Mouse (Mus musculus): ENCODE measurements around the gene Taar1.

The Taar1 gene

GRCm38 (mm10) chr10:23920056-23920455 lies at the start of gene Taar1:
TSS of gene Taar1 (plus strand) at chr10:23920356.
- DNase-seq (ENCODE audit: low read depth, low spot score): no peak

DNA sequence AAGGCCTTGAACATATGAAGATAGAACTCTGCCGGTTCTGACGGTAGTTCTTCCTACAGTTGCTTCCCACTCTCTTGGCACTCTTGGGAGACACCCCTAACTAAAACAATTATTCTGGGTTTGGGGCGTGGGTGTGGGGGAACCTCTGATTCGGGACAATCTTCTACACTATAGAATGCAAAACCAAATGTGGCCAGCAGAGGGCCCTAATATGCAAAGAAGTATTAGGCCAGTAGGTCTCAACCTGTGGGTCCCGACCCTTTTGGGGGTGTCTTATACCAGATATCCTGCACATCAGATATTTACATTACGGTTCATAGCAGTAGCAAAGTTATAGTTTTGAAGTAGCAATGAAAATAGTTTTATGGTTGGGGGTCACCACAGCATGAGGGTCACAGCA lies 39.5 kb upstream of the Taar1 start:
- DNase-seq (ENCODE audit: low read depth, low spot score): no peak

- no peak for DNase-seq (ENCODE audit: low read depth, low spot score)
Measured at GRCm38 (mm10) chr10:23884910-23885309, 35.2 kb upstream of the Taar1 start.

GRCm38 (mm10) chr10:23886060-23886459 lies 34.1 kb upstream of the Taar1 start:
- DNase-seq (ENCODE audit: low read depth, low spot score): no peak

DNA sequence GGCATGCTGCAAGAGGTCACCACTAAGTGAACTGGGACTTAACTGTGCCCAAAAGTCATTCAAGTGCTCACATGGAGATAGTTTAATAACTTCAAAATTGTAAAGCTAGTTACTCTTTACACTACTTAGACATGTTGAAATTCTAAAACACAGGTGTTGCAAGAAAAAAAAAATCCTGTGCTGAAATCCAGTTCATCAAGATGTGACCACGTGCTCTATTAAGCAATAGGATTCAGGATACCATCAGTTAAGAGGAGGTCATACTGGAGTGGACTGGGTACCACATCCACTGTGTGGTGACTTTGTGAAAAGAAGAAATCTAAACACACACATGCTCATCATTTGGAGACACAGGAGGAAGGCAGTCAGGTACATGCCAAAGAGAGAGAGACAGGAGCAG lies 27.2 kb upstream of the Taar1 start:
- no peak for DNase-seq (ENCODE audit: low read depth, low spot score)

- DNase-seq (ENCODE audit: low read depth, low spot score): no peak
Measured at GRCm38 (mm10) chr10:23894601-23895349, 25.4 kb upstream of the Taar1 start, which contains the start of gene Vnn1. TSS of gene Vnn1 (plus strand) at chr10:23894688.

DNA sequence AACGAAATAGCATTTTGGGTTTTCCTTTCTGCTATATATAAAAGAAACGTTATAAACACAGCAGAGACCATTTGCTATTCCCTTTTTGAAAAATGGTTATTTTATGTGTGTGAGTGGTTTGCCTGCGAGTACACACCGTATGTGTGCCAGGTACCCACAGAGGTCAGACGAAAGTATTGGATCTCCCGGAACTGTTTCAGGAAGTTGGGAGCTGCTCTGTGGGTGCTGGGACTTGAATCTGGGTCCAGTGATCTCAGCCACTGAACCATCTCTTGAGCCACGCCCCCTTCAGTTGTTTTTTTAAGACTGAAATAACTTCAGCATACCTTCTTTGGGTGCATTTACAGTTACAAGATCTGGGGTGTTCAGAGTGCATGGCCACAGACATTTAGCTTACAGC lies 24.8 kb upstream of the Taar1 start:
- DNase-seq (ENCODE audit: low read depth, low spot score): no peak

- no peak for DNase-seq (ENCODE audit: low read depth, low spot score)
Measured at GRCm38 (mm10) chr10:23901119-23901518, 19.0 kb upstream of the Taar1 start.

DNA sequence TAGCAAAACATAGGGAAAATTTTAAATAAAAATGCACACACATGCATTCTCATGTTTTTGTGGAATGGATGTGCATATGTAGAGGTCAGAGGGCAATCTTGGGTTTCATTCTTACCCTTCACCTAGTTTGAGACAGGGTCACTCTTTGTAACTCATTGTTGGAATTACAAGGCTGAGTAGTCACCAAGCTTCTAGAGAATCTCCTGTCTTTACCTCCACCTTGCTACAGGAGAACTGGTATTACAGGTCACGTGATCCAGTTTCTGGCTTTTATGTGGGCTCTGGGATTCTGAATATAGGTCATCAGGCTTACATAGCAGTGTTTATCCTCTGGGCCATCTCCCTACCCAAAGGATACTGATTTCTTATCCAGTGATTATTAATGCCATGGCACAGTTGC lies 14.5 kb upstream of the Taar1 start:
- no peak for DNase-seq (ENCODE audit: low read depth, low spot score)

GRCm38 (mm10) chr10:23922468-23922867 lies 2.3 kb downstream of the Taar1 start:
- DNase-seq (ENCODE audit: low read depth, low spot score): no peak

DNA sequence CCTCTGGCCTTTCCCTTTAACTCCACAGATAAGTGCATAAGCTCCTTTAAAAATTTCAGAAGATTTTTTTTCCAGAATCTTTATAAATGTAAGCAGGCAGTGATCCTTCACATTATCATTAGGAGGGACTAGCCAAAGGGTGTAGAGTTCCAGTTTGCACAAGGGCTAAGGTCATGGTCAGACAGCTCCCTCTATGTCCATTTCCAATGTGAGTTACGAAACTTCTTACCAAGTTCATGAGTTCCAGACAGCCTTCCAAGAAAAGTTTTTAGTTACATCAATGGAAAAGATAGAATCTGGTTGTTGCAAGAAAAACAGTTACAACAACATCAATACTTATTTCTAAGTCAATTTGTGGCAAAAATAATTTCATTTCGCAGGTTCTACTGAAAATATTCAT lies 3.8 kb downstream of the Taar1 start:
- DNase-seq (ENCODE audit: low read depth, low spot score): no peak

- DNase-seq (ENCODE audit: low read depth, low spot score): no peak
Measured at GRCm38 (mm10) chr10:23937613-23938012, 17.5 kb downstream of the Taar1 start.

- DNase-seq (ENCODE audit: low read depth, low spot score): no peak
Measured at GRCm38 (mm10) chr10:23938312-23938711, 18.2 kb downstream of the Taar1 start, which contains the start of gene Taar2. TSS of gene Taar2 (plus strand) at chr10:23938572.

GRCm38 (mm10) chr10:23942465-23942864 lies 22.3 kb downstream of the Taar1 start:
- peak; percentile 16 for DNase-seq (ENCODE audit: low read depth, low spot score)

DNA sequence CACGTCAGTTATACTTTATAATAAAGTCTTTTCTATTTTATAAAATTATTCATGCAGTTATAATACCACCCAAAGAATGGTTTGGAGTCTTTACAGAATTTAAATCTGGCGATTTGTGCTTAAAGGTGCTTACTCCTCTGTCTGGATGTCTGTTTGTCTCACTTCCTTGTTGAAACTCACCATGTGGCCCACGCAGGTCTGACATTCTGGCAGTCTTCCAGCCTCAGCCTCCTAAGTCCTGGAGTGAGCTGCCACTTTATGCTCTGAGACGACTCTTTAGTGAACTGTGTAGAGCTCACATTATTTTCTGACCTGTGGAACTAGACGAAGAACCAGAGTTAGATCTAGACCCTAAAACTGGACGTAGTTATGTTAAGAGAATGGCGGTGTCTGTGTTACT lies 27.9 kb downstream of the Taar1 start:
- DNase-seq (ENCODE audit: low read depth, low spot score): no peak

DNA sequence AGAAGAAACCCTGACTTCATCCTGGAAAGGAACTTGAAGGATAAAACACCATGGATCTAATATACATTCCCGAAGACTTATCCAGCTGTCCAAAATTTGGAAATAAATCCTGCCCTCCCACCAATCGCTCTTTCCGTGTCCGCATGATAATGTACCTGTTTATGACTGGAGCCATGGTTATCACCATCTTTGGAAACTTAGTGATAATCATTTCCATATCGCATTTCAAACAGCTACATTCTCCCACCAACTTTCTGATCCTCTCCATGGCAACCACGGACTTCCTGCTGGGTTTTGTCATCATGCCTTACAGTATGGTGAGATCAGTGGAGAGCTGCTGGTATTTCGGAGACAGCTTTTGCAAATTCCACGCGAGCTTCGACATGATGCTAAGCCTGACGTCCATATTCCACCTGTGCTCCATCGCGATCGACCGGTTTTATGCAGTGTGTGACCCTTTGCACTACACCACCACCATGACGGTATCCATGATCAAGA lies 29.4 kb downstream of the Taar1 start, which contains the start of gene Taar3:
TSS of gene Taar3 (plus strand) at position 51 of the 498 bp plus-strand sequence.
- no peak for DNase-seq (ENCODE audit: low read depth, low spot score)

DNA sequence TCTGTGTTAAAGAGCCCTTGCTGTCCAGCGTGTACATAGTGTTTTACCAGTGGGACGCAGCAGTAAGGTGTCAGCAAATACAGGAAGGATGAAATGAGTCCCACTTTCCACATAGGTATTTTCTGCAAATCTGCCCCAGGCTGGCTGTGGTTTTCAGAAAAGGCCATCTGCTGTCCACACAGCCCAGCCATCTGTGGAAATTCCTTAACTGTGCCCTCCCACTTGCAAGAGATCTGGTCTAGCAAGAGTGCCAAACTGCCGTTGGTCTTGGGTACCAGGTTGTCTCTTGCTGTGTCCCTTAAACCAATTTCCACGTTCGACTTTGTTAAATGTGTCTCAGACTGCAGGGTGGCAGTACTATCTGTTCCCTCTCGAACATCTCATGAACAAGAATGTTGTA lies 31.6 kb downstream of the Taar1 start:
- DNase-seq (ENCODE audit: low read depth, low spot score): no peak

DNA sequence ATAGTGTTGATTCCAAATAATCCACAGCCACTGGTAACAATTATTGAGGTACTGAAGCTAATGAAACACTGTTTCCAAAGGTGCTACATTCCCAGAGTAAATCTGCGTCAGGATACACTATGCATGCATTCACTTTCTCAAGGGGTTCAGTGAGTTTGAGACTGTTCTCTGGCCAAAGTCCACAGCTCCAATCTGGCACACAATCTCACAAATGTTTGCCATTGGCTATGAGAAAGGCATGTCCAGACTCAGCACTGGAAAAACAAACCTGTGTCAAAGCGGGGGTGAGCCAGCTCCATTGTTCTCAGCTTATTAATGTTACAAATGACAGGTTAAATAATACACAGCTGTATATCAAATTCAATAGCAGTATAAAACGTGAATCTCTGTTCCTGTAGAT lies 38.9 kb downstream of the Taar1 start:
- no peak for DNase-seq (ENCODE audit: low read depth, low spot score)

DNA sequence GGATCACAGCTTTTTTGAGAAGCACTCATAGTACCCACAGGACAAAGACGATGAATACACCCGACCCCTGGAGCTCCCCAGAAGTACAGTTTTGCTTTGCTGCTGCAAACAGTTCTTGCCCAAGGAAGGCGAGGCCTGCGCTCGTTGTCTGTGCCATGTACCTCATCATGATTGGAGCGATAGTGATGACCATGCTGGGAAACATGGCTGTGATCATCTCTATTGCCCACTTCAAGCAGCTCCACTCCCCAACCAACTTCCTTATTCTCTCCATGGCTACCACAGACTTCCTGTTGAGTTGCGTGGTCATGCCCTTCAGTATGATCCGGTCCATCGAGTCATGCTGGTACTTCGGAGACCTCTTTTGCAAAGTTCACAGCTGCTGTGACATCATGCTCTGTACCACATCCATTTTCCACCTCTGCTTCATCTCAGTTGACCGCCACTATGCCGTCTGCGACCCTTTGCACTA lies 40.3 kb downstream of the Taar1 start, which contains the start of gene Taar4:
TSS of gene Taar4 (plus strand) at position 51 of the 472 bp plus-strand sequence.
- no peak for DNase-seq (ENCODE audit: low read depth, low spot score)

DNA sequence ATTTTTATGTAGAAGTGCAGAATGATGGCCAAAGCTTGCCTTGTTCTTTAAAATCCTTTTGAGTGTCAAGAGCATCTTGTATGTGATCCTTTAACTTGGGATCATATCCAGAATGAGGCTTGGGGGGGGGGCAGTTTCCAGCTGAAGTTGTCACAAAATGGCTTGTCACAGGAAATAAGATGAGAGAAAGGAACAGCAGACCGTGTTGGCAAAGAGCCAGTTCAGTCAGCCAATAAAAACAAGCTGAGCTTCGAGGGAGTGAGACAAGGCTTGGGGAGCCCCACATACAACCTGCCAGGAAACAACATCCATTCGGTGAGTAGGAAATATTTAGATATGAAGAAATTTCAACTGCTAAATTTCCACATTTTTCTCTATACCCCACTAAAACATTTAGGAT lies 43.3 kb downstream of the Taar1 start:
- DNase-seq (ENCODE audit: low read depth, low spot score): no peak

DNA sequence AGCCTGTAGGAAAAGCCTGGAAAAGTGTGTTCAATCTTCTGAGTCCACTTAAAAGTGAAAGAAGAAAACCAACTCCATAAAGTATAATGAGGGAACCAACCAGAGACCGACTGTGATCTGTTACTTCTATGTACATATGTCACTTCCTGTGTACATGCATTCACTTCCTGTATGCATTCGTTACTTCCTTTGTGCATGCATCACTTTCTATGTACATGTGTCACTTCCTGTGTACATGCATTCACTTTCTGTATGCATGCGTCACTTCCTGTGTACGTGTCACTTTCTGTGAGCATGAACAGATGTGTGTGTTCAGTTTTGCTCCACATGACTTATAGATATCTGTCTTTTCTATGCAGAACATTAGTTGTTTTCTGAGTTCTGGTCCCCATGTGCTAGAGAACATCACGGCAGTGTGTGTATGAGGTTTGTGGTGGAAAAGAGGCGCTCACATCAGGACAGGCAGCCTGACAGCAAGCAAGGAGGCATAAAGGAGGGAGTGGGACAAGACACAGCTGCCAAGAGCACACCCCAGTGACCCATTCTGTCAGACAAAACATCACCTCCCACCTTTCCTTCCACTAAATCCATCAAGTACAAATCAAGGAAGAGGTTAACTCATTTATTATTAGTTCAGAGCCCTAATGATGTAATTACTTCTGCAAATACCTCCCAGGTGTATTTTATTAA lies 44.9 kb downstream of the Taar1 start:
- DNase-seq (ENCODE audit: low read depth, low spot score): no peak

DNA sequence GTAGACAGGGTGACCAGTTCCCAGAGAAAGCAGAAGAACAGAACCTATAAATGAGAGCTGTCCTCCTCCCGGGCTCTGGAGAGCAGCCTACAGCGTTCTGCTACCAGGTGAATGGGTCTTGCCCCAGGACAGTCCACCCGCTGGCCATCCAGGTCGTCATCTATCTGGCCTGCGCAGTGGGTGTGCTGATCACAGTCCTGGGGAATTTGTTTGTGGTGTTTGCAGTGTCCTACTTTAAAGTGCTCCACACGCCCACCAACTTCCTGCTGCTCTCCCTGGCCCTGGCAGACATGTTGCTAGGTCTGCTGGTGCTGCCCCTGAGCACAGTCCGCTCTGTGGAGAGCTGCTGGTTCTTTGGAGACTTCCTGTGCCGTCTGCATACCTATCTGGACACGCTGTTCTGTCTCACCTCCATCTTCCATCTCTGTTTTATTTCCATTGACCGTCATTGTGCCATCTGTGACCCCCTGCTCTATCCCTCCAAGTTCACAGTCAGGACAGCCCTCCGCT lies 50.6 kb downstream of the Taar1 start, which contains the start of gene Taar5:
TSS of gene Taar5 (plus strand) at position 51 of the 510 bp plus-strand sequence.
- no peak for DNase-seq (ENCODE audit: low read depth, low spot score)
